Mouse (Mus musculus) lung, embryonic 16.5 days (tissue): Measurements from ENCODE around the gene Magi1. TPM values are rescaled to one million over a fixed set of nuclear protein-coding genes. Genes with fewer than 3 reads are reported as not detected.

Source experiments
- ATAC-seq: fragments of 200-750 bp; cut with Nextera tagmentation; 2 replicates; pipeline ENCODE4 v1.8.0; 2017; ENCODE audit warnings: low read depth, mild to moderate bottlenecking, moderate library complexity
- H3K27ac ChIP-seq: fragments of 300-500 bp; sonication (generic); 2 replicates; pipeline ENCODE4 v1.5.1; 2014; ENCODE audit warnings: mild to moderate bottlenecking, control low read depth, low read length
- H3K27me3 ChIP-seq: fragments of 300-500 bp; sonication (generic); 2 replicates; pipeline ENCODE4 v1.6.1; 2014; ENCODE audit warnings: low read depth, low read length, mixed read lengths; ENCODE audit not compliant: control insufficient read depth, insufficient read depth
- H3K36me3 ChIP-seq: fragments of 300-500 bp; sonication (generic); 2 replicates; pipeline ENCODE4 v1.6.1; 2014; ENCODE audit warnings: low read length; ENCODE audit not compliant: control insufficient read depth, insufficient read depth
- H3K4me1 ChIP-seq: fragments of 300-500 bp; sonication (generic); replicated peaks from 2 replicates; pipeline ENCODE4 v1.6.1; 2014; ENCODE audit warnings: low read length, mixed read lengths; ENCODE audit not compliant: control insufficient read depth, insufficient read depth
- H3K4me2 ChIP-seq: fragments of 300-500 bp; sonication (generic); 2 replicates; pipeline ENCODE4 v1.6.1; 2014; ENCODE audit warnings: low read depth, low read length, control low read depth
- H3K4me3 ChIP-seq: fragments of 300-500 bp; sonication (generic); 2 replicates; pipeline ENCODE4 v1.5.1; 2014; ENCODE audit warnings: mild to moderate bottlenecking, low read length, control low read depth
- H3K9ac ChIP-seq: fragments of 300-500 bp; sonication (generic); 2 replicates; pipeline ENCODE4 v1.6.1; 2014; ENCODE audit warnings: low read length, control low read depth
- H3K9me3 ChIP-seq: fragments of 300-500 bp; sonication (generic); 2 replicates; pipeline ENCODE4 v1.6.1; 2016; ENCODE audit warnings: low read length; ENCODE audit not compliant: control insufficient read depth
- WGBS: fragments of 180-500 bp; shearing (Covaris S2); extraction: QIAGEN DNeasy Blood & Tissue Kit; methylation state at CpG from one replicate; pipeline ENCODE4 v1.1.7; 2014; 5-methylcytosine and 5-hydroxymethylcytosine counted together
- polyA plus RNA-seq: library from polyadenylated mRNA; unstranded; fragments of >200 nt; fragmentation: Nextera tagmentation; extraction: Ambion mirVana; gene quantifications from 2 replicates; pipeline ENCODE4 v1.2.1, GENCODE M21; 2015

The Magi1 gene
- polyA plus RNA-seq, 1 experiment from 2014 or later, result 9.4 TPM

DNA sequence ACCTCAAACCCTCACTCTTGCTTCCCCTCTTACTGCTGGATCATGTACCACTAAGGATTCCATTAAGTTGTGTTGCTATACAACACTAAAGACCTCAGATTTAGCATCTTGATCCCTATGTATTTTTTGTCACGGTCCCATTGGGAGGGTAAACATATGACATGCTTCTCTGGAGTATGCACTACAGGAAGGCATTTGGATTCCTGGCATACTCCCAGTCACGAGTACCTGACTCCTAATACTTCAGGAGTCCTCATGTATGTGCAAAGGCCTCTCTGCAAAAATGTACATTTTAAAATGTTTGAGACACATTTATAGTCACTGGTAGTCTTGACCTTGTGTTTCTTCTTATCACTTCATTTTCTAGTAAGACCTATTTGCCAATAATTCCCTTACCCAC is 2.8 kb upstream of the Magi1 start:
- WGBS, result 51% methylated on average over 2 of the region's 2 CpGs
- H3K4me3 ChIP-seq, result no peak overlapping the region
- no peaks in the 10 kb centered on the region for H3K27me3 ChIP-seq
- no peak for ATAC-seq
- H3K4me1 ChIP-seq, result peaks cover 5% of the 10 kb centered on the region
- H3K9me3 ChIP-seq, result 0 out of 2 replicates have a peak, but pooled peaks cover 4% of the 10 kb centered on the region
- no peak overlapping the region for H3K4me2 ChIP-seq
- no peaks in the 10 kb centered on the region for H3K36me3 ChIP-seq
- no peak overlapping the region for H3K9ac ChIP-seq
- H3K27ac ChIP-seq, result no peak overlapping the region

DNA sequence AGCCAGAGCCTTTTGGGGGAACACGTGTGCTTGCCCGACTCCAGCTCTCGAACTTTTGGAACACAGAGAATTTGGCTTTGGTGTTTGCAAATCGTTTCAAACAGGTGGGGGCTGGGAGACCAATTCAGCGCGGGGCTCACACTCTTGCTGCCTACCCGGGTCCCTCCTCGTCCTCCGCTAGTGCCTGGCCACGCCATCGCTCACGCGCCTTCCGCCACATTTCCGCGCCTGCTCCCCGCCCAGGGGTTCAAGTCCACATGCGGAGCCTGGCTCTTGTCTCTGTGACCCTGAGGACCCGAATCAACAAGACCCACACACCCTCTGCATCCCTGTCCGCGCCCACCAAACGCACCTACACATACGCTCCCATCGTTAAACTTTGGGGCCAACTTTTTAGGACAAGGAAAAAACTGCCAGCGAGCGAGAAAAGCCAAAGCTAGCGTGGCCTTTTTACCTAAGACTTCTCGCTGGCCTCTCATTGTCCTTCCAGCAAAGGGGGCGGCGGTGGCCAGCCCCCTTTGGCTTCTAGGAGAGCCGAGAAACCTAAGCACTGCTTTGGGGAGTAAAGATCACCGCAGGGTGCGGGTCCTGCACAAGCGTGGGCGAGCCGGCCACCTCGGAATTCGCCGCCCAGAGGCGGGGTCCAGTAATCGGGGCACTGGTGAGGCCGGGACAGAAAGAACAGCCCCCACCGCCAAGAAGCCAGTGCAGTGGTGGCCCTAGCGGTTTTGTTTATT is 540 bp upstream of the Magi1 start:
- Histone ChIP-seq H3K36me3 (no peaks in the 10 kb centered on the region), H3K4me1 (peaks cover 11% of the 10 kb centered on the region), H3K27me3 (no peaks in the 10 kb centered on the region), H3K4me3 (peak overlapping the region; percentile 72), H3K4me2 (peak overlapping the region; percentile 86), H3K27ac (peak overlapping the region; percentile 86), H3K9ac (peak overlapping the region; percentile 66), H3K9me3 (0 out of 2 replicates have a peak, but pooled peaks cover 3% of the 10 kb centered on the region)
- ATAC-seq, result peak; percentile 60
- under 1% methylated on average over 44 of the region's 44 CpGs for WGBS

DNA sequence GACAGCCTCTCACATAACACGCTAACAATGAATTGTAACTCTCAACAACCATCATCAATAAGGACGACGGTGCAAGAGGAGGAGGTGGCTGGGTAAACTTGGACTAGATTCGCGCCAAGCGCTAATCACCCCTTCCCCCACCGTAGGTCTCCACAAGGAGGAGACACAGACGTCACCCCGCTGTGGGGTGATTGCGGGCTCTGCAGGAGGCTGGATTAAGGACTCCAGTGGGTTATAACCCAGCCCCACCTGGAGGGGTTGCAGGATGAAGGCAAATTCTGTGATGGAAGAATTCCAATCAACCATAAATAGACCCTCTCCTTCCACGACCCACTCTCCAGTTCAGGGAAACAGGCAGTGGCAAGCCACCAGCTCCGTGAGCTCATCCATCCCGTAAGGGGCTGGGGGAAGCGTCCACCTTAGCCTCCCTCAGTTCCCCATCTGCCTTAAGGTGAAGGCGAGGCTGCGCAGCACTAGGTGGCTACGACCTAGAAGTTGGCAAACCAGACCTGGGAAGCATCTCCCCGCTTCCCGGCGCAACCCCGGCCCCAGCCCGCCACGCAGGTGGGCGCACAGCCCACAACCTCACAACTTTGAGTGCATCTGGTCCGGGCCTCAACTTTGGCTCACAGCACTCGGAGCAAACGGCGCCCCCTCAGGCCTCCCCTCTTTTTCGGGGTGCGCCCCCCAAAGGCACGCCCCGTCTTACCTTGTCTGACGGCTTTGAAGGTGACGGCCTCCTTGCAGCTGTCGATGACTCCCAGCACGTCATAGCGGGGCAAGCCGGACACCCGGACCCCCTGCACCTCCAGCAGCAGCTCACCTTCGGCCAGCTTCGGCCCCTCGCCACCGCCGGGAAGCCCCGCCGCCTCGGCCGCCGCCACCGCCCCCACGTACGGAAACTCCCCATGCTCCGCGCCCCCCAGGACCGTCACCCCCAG is 1.1 kb downstream of the Magi1 start:
- no peaks in the 10 kb centered on the region for H3K9me3 ChIP-seq
- peak overlapping the region; percentile 99 for H3K27ac ChIP-seq
- peak overlapping the region; percentile 72 for H3K4me3 ChIP-seq
- H3K9ac ChIP-seq, result peak overlapping the region; percentile 88
- peaks cover 11% of the 10 kb centered on the region for H3K4me1 ChIP-seq
- H3K27me3 ChIP-seq, result no peaks in the 10 kb centered on the region
- WGBS, result under 1% methylated on average over 54 of the region's 55 CpGs
- peak overlapping the region; percentile 86 for H3K4me2 ChIP-seq
- H3K36me3 ChIP-seq, result no peaks in the 10 kb centered on the region
- ATAC-seq, result 0 out of 2 replicates have a peak, but pooled peaks have one; percentile 6

DNA sequence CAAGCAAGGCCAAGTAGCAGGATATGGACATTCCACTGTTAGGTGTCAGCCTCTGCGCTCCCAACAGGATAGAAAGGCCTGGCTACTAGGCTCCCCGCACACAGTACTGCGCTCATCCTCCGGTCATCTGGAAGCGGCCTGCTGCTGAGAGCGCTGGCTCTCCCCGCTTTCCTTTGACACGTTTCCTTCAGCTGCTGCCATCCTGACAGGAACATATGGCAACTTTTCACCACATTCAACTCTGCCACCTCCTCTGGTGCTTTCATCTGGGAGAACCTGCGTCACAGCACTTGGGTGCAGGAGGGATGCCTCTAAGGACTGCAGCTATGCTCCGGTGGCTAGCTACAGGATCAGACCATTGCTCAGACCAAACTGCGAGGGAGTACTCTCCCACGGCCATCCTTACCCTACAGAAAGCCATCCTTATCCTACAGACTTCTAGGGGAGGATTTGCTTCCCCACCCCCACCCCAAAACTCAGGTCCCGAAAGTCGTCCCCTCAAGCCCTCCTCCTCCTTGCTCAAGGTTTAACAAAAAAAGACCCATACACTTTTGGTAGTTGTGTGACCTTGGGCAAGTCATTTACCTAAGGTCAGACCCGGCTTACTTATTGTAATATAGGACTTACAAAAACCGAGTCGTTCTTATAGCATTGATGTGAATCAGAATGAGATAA is 2.0 kb downstream of the Magi1 start:
- Histone ChIP-seq H3K9ac (peak overlapping the region; percentile 88), H3K36me3 (no peaks in the 10 kb centered on the region), H3K27ac (peak overlapping the region; percentile 50), H3K4me1 (peaks cover 16% of the 10 kb centered on the region), H3K4me2 (peak overlapping the region; percentile 86), H3K27me3 (no peaks in the 10 kb centered on the region), H3K9me3 (no peaks in the 10 kb centered on the region), H3K4me3 (peak overlapping the region; percentile 72)
- ATAC-seq, result no peak
- WGBS, result 6% methylated on average over 17 of the region's 17 CpGs

DNA sequence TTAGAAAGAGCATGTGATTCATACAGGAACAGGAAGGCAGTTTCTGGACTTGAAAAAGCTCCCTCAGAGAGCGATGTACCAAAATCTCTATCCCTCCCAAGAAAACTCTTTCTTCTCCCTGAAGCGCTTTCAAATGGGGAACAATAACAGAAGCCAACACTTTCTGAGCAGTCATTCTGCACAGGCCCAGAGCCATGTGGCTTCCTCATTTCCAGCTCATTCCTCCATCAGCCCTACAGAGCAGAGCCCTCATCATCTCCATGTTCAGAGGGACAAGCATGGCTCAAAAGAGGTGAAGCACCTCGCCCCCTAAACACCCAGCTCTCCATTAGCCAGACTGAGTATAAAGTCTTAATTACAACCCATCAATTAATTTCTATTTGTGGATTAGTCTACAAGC is 9.8 kb downstream of the Magi1 start:
- WGBS, result 94% methylated on average over 3 of the region's 3 CpGs
- H3K9me3 ChIP-seq, result no peaks in the 10 kb centered on the region
- no peak for ATAC-seq
- H3K27ac ChIP-seq, result no peak overlapping the region
- no peaks in the 10 kb centered on the region for H3K36me3 ChIP-seq
- no peak overlapping the region for H3K4me3 ChIP-seq
- peaks cover 12% of the 10 kb centered on the region for H3K4me1 ChIP-seq
- H3K4me2 ChIP-seq, result no peak overlapping the region
- H3K27me3 ChIP-seq, result no peaks in the 10 kb centered on the region
- H3K9ac ChIP-seq, result no peak overlapping the region

DNA sequence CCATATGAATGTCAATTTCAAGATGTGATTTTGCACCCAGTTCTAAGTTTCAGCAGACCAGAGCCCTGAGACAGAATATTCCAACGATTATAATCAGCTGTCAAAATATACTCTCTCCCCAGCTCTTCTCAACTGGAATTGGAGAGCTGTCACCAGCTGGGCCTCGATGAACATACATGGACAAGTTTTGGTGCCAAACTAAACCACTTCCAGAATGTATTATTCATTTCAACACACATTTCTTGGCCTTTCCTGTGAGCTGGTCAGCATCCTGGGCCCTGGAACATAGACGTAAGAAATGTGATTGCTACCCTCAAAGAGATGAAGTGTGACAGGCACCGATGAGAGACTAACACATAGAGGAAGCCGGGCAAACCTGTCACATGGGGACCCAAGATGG is 13.7 kb downstream of the Magi1 start:
- H3K4me2 ChIP-seq, result no peak overlapping the region
- H3K27ac ChIP-seq, result no peak overlapping the region
- peaks cover 4% of the 10 kb centered on the region; the same call in 1 of the 2 replicates for H3K4me1 ChIP-seq
- H3K9ac ChIP-seq, result no peak overlapping the region
- no peaks in the 10 kb centered on the region for H3K36me3 ChIP-seq
- WGBS, result 69% methylated on average over 5 of the region's 5 CpGs
- ATAC-seq, result no peak
- H3K4me3 ChIP-seq, result no peak overlapping the region
- H3K9me3 ChIP-seq, result no peaks in the 10 kb centered on the region
- H3K27me3 ChIP-seq, result no peaks in the 10 kb centered on the region

DNA sequence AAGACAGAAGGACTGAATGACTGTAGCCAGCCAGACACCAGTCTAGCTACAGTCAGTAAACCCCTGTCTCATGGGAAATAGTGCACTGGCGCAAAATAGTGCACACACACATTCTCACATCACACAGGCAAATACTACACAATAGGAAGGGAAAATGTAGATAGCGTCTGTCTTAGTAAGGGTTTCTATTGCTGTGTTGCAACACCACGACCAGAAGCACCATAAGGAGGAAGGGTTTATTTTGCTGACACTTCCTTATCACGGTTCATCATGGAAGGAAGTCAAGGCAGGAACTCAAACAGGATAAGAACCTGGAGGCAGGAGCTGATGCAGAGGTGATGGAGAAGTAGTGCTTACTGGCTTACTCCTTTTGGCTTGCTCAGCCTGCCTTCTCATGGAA is 14.5 kb downstream of the Magi1 start:
- Histone ChIP-seq H3K4me1 (peaks cover 4% of the 10 kb centered on the region), H3K9me3 (no peaks in the 10 kb centered on the region), H3K4me2 (no peak overlapping the region), H3K36me3 (no peaks in the 10 kb centered on the region), H3K9ac (no peak overlapping the region), H3K4me3 (no peak overlapping the region), H3K27ac (no peak overlapping the region), H3K27me3 (no peaks in the 10 kb centered on the region)
- ATAC-seq, result no peak
- WGBS, result 48% methylated on average over 4 of the region's 4 CpGs

DNA sequence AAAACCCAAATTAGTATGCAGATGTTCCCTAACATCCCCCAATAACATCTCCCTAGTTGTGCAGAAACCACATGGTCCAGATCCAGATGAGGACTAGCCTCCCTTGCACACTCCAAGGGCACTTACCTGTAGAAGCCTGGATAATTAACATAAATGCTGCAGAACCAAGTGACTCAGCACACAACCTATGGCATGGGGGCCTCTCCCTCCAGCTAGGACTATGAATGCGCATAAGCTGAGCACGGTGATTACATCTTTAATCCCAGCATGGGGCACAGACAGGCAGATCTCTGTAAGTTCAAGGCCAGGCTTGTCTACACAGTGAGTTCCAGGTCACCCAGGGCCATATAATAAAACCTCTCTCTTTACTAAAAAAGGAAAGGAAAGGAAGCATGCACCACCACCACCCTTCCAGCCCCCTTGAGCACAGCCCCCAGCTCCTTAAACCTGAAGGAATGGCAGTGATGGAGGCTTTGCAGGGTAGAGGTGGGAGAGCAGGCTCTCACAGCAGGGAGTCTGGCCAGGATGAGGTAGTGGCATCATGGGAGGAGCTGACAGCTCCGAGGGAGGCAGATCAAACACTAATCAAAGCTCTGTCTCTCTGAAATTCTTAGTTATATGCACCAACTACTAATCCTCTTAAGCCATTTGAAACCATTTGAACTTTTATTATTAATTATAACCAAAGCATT is 18.3 kb downstream of the Magi1 start:
- Histone ChIP-seq H3K9me3 (no peaks in the 10 kb centered on the region), H3K9ac (no peak overlapping the region), H3K27me3 (no peaks in the 10 kb centered on the region), H3K4me1 (peaks cover 7% of the 10 kb centered on the region), H3K36me3 (no peaks in the 10 kb centered on the region), H3K4me3 (no peak overlapping the region), H3K4me2 (no peak overlapping the region), H3K27ac (no peak overlapping the region)
- no peak for ATAC-seq
- 63% methylated on average over 3 of the region's 3 CpGs for WGBS
